Mouse (Mus musculus): ENCODE measurements around the gene Iqschfp. TPM values are rescaled to one million over a fixed set of nuclear protein-coding genes. Genes with fewer than 3 reads are reported as not detected.
"Not testable (repeated sequence)": the region's sequence is repeated elsewhere in the genome, so short reads cannot be mapped to it uniquely, and the experiment has no call there.

Gene Iqschfp
- total RNA-seq, 2 experiments from 2014 or later = not detected

- peak; percentile 85 for ATAC-seq (replicated peaks; ENCODE audit: low FRiP score, low TSS enrichment, poor library complexity, severe bottlenecking)
These were observed 164.6 kb downstream of the Iqschfp start for GRCm38 (mm10) chr3:68056373-68057275.

DNA sequence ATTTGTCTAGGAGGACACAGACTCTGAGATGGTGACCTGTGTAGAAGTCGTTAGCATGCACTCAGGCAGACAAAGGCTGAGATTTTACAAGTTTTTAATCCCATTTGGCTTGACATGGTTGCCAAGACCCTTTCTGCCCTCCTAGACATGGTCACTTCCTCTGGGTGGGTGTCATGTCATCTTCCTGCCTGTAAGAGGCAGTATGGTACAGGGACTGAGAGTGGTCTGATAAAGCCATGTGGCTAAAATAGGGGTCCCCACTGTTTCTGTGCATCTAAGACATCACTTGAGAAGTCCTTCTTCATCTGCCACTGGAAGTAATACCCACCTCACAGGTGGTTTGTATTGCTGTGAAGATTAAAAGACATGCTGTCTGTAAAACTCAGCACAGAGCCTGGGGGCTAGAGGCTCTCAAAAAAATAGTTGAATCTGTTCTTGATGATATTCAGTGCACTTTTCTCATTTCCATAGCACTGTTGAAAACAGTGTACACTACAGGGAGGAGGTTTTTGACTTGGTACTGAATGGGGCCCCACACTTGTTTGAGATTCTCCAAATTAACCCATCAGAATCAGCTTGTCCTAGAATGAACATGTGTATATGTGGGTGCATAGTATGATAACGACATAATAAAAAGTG is 167.2 kb downstream of the Iqschfp start:
- ATAC-seq (replicated peaks; ENCODE audit: low FRiP score, low TSS enrichment, poor library complexity, severe bottlenecking) = peak; percentile 61; the same call in 1 of the 2 replicates

- ATAC-seq (replicated peaks; ENCODE audit: low FRiP score, low TSS enrichment, poor library complexity, severe bottlenecking) = 0 out of 2 replicates have a peak, but pooled peaks have one; percentile 37
These were observed 172.7 kb downstream of the Iqschfp start, which contains the start of gene Schip1 for GRCm38 (mm10) chr3:68064731-68065130. Schip1 (plus strand) TSS chr3:68064802.

- no peak for ATAC-seq (replicated peaks; ENCODE audit: low FRiP score, low TSS enrichment, poor library complexity, severe bottlenecking)
These were observed 179.7 kb downstream of the Iqschfp start for GRCm38 (mm10) chr3:68071395-68072386.

DNA sequence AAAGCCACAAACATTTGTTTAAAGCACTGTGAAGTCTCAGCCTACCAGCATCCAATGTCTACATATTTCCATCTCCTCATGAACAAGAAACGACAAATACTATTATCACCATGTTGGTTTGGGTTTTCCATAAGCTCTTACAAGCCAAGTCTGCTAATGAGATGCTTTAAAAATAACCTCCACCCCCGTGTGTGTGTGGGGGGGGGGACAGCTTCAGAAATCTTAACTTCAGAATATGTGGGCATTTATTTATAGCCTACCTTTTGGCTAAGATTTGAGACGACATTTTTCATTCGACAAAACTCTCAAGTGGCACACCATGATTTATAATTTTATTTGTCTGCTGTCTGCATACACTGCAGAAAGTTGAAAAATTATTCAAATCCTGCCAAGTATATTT is 185.4 kb downstream of the Iqschfp start:
- no peak for ATAC-seq (replicated peaks; ENCODE audit: low FRiP score, low TSS enrichment, poor library complexity, severe bottlenecking)

- no peak for ATAC-seq (replicated peaks; ENCODE audit: low FRiP score, low TSS enrichment, poor library complexity, severe bottlenecking)
These were observed 193.0 kb downstream of the Iqschfp start for GRCm38 (mm10) chr3:68085024-68085423.

DNA sequence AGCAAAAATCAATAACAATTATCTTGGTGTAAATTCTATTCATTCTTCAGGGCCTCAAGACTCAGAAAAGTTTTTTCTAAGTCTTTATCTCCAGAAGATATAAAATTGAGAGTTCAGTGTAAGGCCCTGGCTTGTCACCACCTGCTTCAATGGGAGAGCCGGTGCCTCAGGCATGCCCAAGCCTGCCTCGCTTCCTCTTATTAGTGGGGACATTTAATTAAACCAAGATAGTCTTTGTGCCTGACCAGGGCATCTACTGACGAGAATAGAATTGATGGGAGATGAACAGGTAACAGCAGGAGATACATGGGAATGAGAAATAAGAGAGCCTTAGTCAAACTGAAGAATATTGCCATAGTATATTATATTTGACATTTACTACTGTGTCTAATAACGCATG is 200.1 kb downstream of the Iqschfp start:
- no peak for ATAC-seq (replicated peaks; ENCODE audit: low FRiP score, low TSS enrichment, poor library complexity, severe bottlenecking)

DNA sequence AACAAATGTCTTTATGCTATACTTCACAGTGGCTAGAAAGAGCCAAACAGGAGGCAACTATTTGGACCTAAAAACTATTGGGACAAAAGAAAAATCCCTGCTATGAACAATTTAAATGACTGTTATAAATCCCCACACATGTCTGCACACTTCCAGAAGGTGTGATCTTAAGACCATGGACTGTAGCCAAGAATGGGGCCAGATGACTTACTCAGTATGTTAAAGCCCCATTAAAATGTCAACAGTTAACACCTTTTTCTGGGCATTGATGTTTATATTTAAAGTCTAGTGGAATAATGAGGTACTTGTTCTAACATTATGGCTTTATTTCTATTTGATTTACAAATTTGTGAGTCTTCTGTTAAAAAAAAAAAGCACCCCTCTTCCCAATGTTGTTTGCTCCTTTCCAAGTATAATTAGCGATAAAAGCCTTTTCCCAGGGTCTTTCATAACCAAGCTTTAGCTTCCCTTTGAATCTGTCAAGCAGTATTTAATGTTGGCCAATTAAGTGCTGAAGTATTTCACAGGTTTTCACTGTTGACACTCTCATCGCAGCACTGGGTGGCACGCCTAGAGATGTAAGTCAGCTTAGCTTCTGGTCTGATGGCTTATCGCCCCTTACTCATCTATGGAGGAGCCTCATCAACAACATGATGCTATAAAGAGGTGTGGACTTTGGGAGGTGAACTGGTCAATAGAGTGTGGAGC is 204.8 kb downstream of the Iqschfp start:
- ATAC-seq (replicated peaks; ENCODE audit: low FRiP score, low TSS enrichment, poor library complexity, severe bottlenecking) = no peak

DNA sequence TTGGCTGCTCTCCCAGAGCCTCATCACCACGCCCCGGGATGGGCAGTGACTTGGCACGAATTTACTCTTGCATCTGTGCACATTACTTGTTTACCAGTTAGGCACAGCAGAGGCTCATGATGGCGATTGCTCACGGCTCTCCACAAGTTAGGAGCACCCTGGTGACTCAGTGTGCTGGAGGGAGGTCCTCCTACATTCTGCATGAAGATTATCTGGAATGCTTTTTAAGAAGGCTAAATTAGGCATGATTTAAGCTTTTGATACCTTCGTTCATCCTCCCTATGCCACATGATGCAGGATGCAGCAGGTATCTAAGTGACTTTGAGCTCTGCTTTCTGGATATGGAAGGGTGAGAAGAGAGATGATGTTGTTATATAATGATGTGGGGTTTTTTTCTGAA is 207.5 kb downstream of the Iqschfp start:
- ATAC-seq (replicated peaks; ENCODE audit: low FRiP score, low TSS enrichment, poor library complexity, severe bottlenecking) = not testable (repeated sequence)

GRCm38 (mm10) chr3:68101343-68101742 is 209.3 kb downstream of the Iqschfp start:
- no peak for ATAC-seq (replicated peaks; ENCODE audit: low FRiP score, low TSS enrichment, poor library complexity, severe bottlenecking)

DNA sequence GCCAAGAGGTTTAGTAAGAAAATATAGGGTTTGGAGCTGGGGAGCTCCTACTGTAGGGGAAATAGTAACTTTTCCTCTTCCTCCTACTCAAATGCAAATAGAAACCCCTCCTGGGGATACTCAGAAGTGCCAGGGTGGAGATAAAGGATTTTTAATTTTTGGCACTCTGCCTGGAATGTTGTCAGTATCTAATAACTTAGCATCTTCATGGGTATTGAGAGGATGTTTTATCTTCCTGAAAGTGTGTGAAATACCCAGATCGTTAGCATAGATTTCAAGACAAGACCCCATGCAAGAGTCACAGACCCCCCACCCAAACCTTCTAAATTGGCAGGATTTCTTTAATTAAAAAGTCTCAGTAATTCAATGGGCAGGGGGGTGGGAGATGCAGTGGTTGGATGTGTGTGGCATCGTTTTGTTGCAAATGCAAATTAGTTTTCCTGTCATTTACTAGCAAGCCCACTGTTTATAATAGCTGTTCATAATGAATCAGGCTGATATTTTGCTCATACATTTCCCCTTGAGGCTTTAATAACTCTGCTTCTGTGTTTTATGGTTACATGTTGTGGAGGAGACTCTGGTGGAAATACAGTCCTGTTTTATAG is 213.2 kb downstream of the Iqschfp start:
- ATAC-seq (replicated peaks; ENCODE audit: low FRiP score, low TSS enrichment, poor library complexity, severe bottlenecking) = no peak

GRCm38 (mm10) chr3:68121338-68121737 is 229.3 kb downstream of the Iqschfp start:
- no peak for ATAC-seq (replicated peaks; ENCODE audit: low FRiP score, low TSS enrichment, poor library complexity, severe bottlenecking)

DNA sequence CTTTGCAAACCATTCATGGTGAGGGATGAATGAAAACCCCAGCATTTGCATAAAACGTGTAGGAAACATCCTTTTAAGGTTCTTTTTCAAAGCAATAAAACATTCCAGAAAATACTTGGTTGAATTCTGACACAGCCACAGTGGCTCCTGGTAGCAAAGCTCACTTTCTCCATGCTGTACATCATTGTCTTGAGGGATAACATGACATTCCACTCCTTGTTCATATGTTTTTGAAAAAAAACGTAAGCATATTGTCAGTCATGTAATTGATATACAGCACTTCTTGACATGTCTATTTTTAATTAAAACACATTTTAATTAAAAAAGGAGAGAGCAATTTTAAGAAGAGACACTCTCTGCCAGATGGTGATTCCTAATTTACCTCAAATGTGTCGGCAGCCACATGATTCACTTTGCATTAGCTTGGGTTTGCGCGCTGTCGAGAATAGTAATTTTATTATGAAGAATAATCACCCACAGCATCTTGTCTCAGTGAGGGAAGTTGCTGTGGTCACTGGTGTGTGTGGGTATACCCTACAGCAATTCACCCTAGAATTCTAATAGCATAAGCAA is 234.3 kb downstream of the Iqschfp start:
- ATAC-seq (replicated peaks; ENCODE audit: low FRiP score, low TSS enrichment, poor library complexity, severe bottlenecking) = no peak

GRCm38 (mm10) chr3:68130386-68130785 is 238.4 kb downstream of the Iqschfp start:
- ATAC-seq (replicated peaks; ENCODE audit: low FRiP score, low TSS enrichment, poor library complexity, severe bottlenecking) = no peak

DNA sequence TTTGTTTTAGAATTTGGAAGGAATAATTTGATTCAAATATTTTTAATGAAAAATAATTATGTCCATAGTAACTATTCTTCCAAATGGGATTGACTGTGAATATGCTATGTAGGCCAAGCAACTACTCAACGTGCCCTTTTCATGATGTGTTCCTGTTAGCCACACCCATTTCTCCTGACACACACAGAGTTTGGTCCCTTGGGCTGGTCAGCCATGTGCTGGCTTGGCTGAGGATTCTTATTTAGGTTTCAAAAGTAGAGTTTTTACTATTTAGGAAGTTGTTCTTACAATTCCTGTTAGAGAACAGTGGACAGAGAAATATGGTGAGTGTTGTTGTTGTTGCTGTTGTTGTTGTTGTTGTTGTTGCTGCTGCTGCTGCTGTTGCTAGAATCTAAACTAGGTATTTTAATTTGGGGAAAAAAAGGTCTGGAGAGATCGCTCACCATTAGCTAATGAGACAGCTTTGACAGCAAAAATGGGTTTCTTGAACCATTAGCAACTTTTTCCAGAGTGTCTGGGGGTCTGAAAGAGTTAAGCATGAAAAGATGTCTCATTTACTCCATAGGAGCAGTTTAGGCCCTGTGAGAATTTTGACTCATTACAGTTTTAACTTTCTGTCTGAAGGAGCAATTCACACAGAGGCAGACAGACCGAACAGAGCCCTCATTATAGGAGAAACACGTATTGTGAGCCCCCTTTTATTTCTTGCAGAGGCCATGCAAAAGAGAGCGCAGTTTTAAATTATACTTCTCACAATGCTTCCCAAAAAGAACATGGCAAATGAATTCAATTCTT is 247.0 kb downstream of the Iqschfp start:
- ATAC-seq (replicated peaks; ENCODE audit: low FRiP score, low TSS enrichment, poor library complexity, severe bottlenecking) = no peak

DNA sequence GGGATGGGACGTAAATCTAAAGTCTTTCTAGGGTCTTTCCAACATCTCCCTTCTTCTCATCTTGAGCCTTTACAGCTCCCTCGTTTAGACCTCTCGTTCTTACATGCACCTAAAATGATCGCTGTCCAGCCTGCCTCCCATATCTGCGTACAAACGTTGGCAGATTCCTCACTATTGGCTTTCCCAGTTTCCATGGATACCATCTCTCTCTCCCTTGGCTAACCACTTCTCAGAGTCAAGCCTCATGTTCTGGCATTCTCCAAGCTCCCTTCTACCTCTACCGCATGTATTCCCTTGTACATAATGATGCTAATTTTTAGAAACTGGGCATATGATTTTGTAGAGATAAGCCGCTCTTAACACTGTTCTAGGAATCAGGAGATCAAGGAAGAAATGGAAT is 258.7 kb downstream of the Iqschfp start:
- ATAC-seq (replicated peaks; ENCODE audit: low FRiP score, low TSS enrichment, poor library complexity, severe bottlenecking) = no peak

- ATAC-seq (replicated peaks; ENCODE audit: low FRiP score, low TSS enrichment, poor library complexity, severe bottlenecking) = no peak
These were observed 268.1 kb downstream of the Iqschfp start for GRCm38 (mm10) chr3:68160175-68160574.
